Mouse (Mus musculus) adrenal gland, adult 8-10 months (tissue): ENCODE measurements around the gene Lpcat3. TPM values are rescaled to one million over a fixed set of nuclear protein-coding genes. Genes with fewer than 3 reads are reported as not detected.
"Not testable (repeated sequence)": the region's sequence is repeated elsewhere in the genome, so short reads cannot be mapped to it uniquely, and the experiment has no call there.

Source experiments
- DNase-seq: peaks from one replicate; pipeline ENCODE4 v3.0.0; 2022
- total RNA-seq, 4 experiments: library from RNA; stranded (reverse); gene quantifications; 2 replicates each; pipeline ENCODE4 v1.2.4; 2022

Gene Lpcat3
- total RNA-seq: 100 to 1,000 TPM in 1 of 4 experiments, 10 to 100 TPM in 3; 75.1 to 111 (median 90.7) TPM

GRCm38 (mm10) chr6:124662477-124663423 is at the start of gene Lpcat3:
TSS of gene Lpcat3 (plus strand) at chr6:124663027.
- DNase-seq: peak; percentile 99

- DNase-seq: no peak
Observed at GRCm38 (mm10) chr6:124625612-124626011, 37.2 kb upstream of the Lpcat3 start.

- DNase-seq: not testable (repeated sequence)
Observed at GRCm38 (mm10) chr6:124626184-124626583, 36.6 kb upstream of the Lpcat3 start.

GRCm38 (mm10) chr6:124630763-124631162 is 32.1 kb upstream of the Lpcat3 start:
- DNase-seq: no peak

- DNase-seq: not testable (repeated sequence)
Observed at GRCm38 (mm10) chr6:124635985-124636384, 26.8 kb upstream of the Lpcat3 start, which contains the start of gene C1s2. TSS of gene C1s2 (minus strand) at chr6:124636085.

GRCm38 (mm10) chr6:124636858-124637460 is 25.9 kb upstream of the Lpcat3 start:
- DNase-seq: not testable (repeated sequence)

GRCm38 (mm10) chr6:124640041-124640440 is 22.8 kb upstream of the Lpcat3 start:
- no peak for DNase-seq

GRCm38 (mm10) chr6:124640997-124641396 is 21.8 kb upstream of the Lpcat3 start:
- peak; percentile 63 for DNase-seq

- DNase-seq: no peak
Observed at GRCm38 (mm10) chr6:124646394-124646793, 16.4 kb upstream of the Lpcat3 start.

- DNase-seq: no peak
Observed at GRCm38 (mm10) chr6:124655893-124656292, 6.9 kb upstream of the Lpcat3 start.

GRCm38 (mm10) chr6:124658067-124658466 is 4.8 kb upstream of the Lpcat3 start:
- no peak for DNase-seq

- DNase-seq: no peak
Observed at GRCm38 (mm10) chr6:124661156-124661806, 1.5 kb upstream of the Lpcat3 start.

GRCm38 (mm10) chr6:124661995-124662394 is 832 bp upstream of the Lpcat3 start:
- no peak for DNase-seq

- DNase-seq: no peak
Observed at GRCm38 (mm10) chr6:124663424-124663795, 583 bp downstream of the Lpcat3 start.

GRCm38 (mm10) chr6:124664256-124664655 is 1.4 kb downstream of the Lpcat3 start:
- DNase-seq: no peak

- no peak for DNase-seq
Observed at GRCm38 (mm10) chr6:124665011-124665410, 2.2 kb downstream of the Lpcat3 start.

- no peak for DNase-seq
Observed at GRCm38 (mm10) chr6:124669234-124669859, 6.5 kb downstream of the Lpcat3 start.

GRCm38 (mm10) chr6:124670281-124670900 is 7.6 kb downstream of the Lpcat3 start:
- no peak for DNase-seq

- DNase-seq: no peak
Observed at GRCm38 (mm10) chr6:124672100-124672499, 9.3 kb downstream of the Lpcat3 start.

GRCm38 (mm10) chr6:124673619-124674018 is 10.8 kb downstream of the Lpcat3 start:
- no peak for DNase-seq

GRCm38 (mm10) chr6:124674591-124674990 is 11.8 kb downstream of the Lpcat3 start:
- no peak for DNase-seq

- DNase-seq: no peak
Observed at GRCm38 (mm10) chr6:124676171-124676570, 13.3 kb downstream of the Lpcat3 start.
